Mouse (Mus musculus) B cell, adult (primary cell): ENCODE data around the gene Arl4d. TPM values are rescaled to one million over a fixed set of nuclear protein-coding genes. Genes with fewer than 3 reads are reported as not detected.

Experiments
- total RNA-seq: library from RNA; stranded (reverse); gene quantifications from 4 replicates; pipeline ENCODE4 v1.2.4, GENCODE M21; 2023; ENCODE audit not compliant: inconsistent age

The Arl4d gene
- 1.7 to 2.8 TPM (median 2.2 TPM) in 4 replicates for total RNA-seq

GRCm38 (mm10) chr11:101664825-101665635 lies at the start of gene Arl4d:
Arl4d (plus strand) TSS chr11:101665541.

GRCm38 (mm10) chr11:101626995-101627856 lies 38.1 kb upstream of the Arl4d start, which contains the start of gene Rdm1:
Rdm1 (plus strand) TSS chr11:101627195.

Other genes starting within 250 kb of the Arl4d start
- 18.5 to 27.4 TPM (median 26.4 TPM) in 4 replicates for gene Aarsd1, start 247.9 kb upstream of the Arl4d start, total RNA-seq
- 0.87 to 3.1 TPM (median 1.6 TPM) in 4 replicates for gene Gm27029, start 240.7 kb upstream of the Arl4d start, total RNA-seq
- gene Rundc1, start 240.5 kb upstream of the Arl4d start, total RNA-seq: 20.8 to 21.4 TPM (median 20.9 TPM) in 4 replicates
- gene Ptges3l, start 240.2 kb upstream of the Arl4d start, total RNA-seq: 1.7 to 2.7 TPM (median 2.0 TPM) in 4 replicates
- gene Rpl27, start 223.2 kb upstream of the Arl4d start, total RNA-seq: 98.0 to 135 TPM (median 128 TPM) in 4 replicates
- gene Ifi35, start 217.1 kb upstream of the Arl4d start, total RNA-seq: 63.1 to 83.1 TPM (median 74.7 TPM) in 4 replicates
- gene Rnd2, start 200.5 kb upstream of the Arl4d start, total RNA-seq: 0.87 to 1.5 TPM (median 1.0 TPM) in 4 replicates
- 13.4 to 20.3 TPM (median 15.6 TPM) in 4 replicates for gene Vat1, start 199.3 kb upstream of the Arl4d start, total RNA-seq
- gene Brca1, start 113.6 kb upstream of the Arl4d start, total RNA-seq: 5.5 to 9.9 TPM (median 7.5 TPM) in 4 replicates
- 124 to 157 TPM (median 143 TPM) in 4 replicates for gene Nbr1, start 113.4 kb upstream of the Arl4d start, total RNA-seq
- 4.3 to 5.8 TPM (median 5.2 TPM) in 4 replicates for gene Tmem106a, start 83.3 kb upstream of the Arl4d start, total RNA-seq
- not detected in 4 replicates for gene Gm11634, start 66.3 kb upstream of the Arl4d start, total RNA-seq
- gene Rdm1, start 38.3 kb upstream of the Arl4d start, total RNA-seq: 42.9 to 60.2 TPM (median 48.0 TPM) in 4 replicates
- gene Dhx8, start 67.4 kb downstream of the Arl4d start, total RNA-seq: 75.8 to 87.1 TPM (median 80.4 TPM) in 4 replicates
- not detected in 4 replicates for gene Etv4, start 119.8 kb downstream of the Arl4d start, total RNA-seq
- 0.64 to 1.0 TPM (median 0.83 TPM) in 4 replicates for gene Meox1, start 228.8 kb downstream of the Arl4d start, total RNA-seq